Mouse (Mus musculus): ENCODE results near the gene Npepl1. TPM values are rescaled to one million over a fixed set of nuclear protein-coding genes. Genes with fewer than 3 reads are reported as not detected.

The Npepl1 gene
- total and polyA plus RNA-seq, 3 experiments, result 18.5 to 205 (median 81.5) TPM

GRCm38 (mm10) chr2:174123731-174124130 lies 13.6 kb downstream of the Npepl1 start:
- Histone ChIP-seq H3K4me3 (ENCODE audit: low read depth, low read length) (no peak overlapping the region), H3K9me3 (replicated peaks) (0 out of 2 replicates have a peak, but pooled peaks cover 3% of the 10 kb centered on the region), H3K36me3 (replicated peaks) (peaks cover 60% of the 10 kb centered on the region), H3K27me3 (ENCODE audit: insufficient read depth, low read length) (peaks cover 11% of the 10 kb centered on the region; the same call in 1 of the 2 replicates), H3K4me1 (ENCODE audit: insufficient read depth, low read depth, low read length) (no peaks in the 10 kb centered on the region)
- TF ChIP-seq CTCF (IDR thresholded peaks at IDR 0.05; ENCODE audit: low read depth, low read length) (no peak), GATA2 (IDR thresholded peaks at IDR 0.05; ENCODE audit: borderline replicate concordance, low read depth, low read length) (no peak), GATA1 (IDR thresholded peaks at IDR 0.05; ENCODE audit: borderline replicate concordance, low read length) (no peak), TAL1 (conservative IDR thresholded peaks at IDR 0.05; ENCODE audit: low read depth, low read length) (no peak), POLR2AphosphoS5 (IDR thresholded peaks at IDR 0.05; ENCODE audit: insufficient replicate concordance, low read depth, low read length) (no peak)
- DNase-seq (ENCODE audit: low spot score) (no peak), ATAC-seq (ENCODE audit: extremely low read depth, insufficient number of reproducible peaks, low FRiP score, poor library complexity, severe bottlenecking) (no peak)

GRCm38 (mm10) chr2:174126522-174127375 lies 16.6 kb downstream of the Npepl1 start:
- no peak for TF ChIP-seq POLR2AphosphoS5 (IDR thresholded peaks at IDR 0.05; ENCODE audit: insufficient replicate concordance, low read depth, low read length)
- TF ChIP-seq GATA2 (IDR thresholded peaks at IDR 0.05; ENCODE audit: borderline replicate concordance, low read depth, low read length), result no peak
- no peak for TF ChIP-seq TAL1 (conservative IDR thresholded peaks at IDR 0.05; ENCODE audit: low read depth, low read length)
- TF ChIP-seq CTCF (IDR thresholded peaks at IDR 0.05; ENCODE audit: low read depth, low read length), result no peak
- TF ChIP-seq GATA1 (IDR thresholded peaks at IDR 0.05; ENCODE audit: borderline replicate concordance, low read length), result no peak
- DNase-seq (ENCODE audit: low spot score), result no peak
- H3K27me3 ChIP-seq (ENCODE audit: insufficient read depth, low read length), result peaks cover 13% of the 10 kb centered on the region; the same call in 1 of the 2 replicates
- no peak for ATAC-seq (ENCODE audit: extremely low read depth, insufficient number of reproducible peaks, low FRiP score, poor library complexity, severe bottlenecking)
- peaks cover 30% of the 10 kb centered on the region for H3K36me3 ChIP-seq (replicated peaks)
- H3K4me3 ChIP-seq (ENCODE audit: low read depth, low read length), result no peak overlapping the region
- H3K4me1 ChIP-seq (ENCODE audit: insufficient read depth, low read depth, low read length), result no peaks in the 10 kb centered on the region
- 0 out of 2 replicates have a peak, but pooled peaks cover 3% of the 10 kb centered on the region for H3K9me3 ChIP-seq (replicated peaks)

- no peak for TF ChIP-seq GATA1 (IDR thresholded peaks at IDR 0.05; ENCODE audit: borderline replicate concordance, low read length)
- no peak for TF ChIP-seq POLR2AphosphoS5 (IDR thresholded peaks at IDR 0.05; ENCODE audit: insufficient replicate concordance, low read depth, low read length)
- no peak for TF ChIP-seq GATA2 (IDR thresholded peaks at IDR 0.05; ENCODE audit: borderline replicate concordance, low read depth, low read length)
- no peak for TF ChIP-seq CTCF (IDR thresholded peaks at IDR 0.05; ENCODE audit: low read depth, low read length)
- no peak for TF ChIP-seq TAL1 (conservative IDR thresholded peaks at IDR 0.05; ENCODE audit: low read depth, low read length)
- ATAC-seq (ENCODE audit: extremely low read depth, insufficient number of reproducible peaks, low FRiP score, poor library complexity, severe bottlenecking), result no peak
- Histone ChIP-seq H3K36me3 (replicated peaks) (peaks cover 24% of the 10 kb centered on the region), H3K9me3 (replicated peaks) (0 out of 2 replicates have a peak, but pooled peaks cover 3% of the 10 kb centered on the region), H3K27me3 (ENCODE audit: insufficient read depth, low read length) (peaks cover 13% of the 10 kb centered on the region; the same call in 1 of the 2 replicates), H3K4me3 (ENCODE audit: low read depth, low read length) (no peak overlapping the region), H3K4me1 (ENCODE audit: insufficient read depth, low read depth, low read length) (no peaks in the 10 kb centered on the region)
- no peak for DNase-seq (ENCODE audit: low spot score)
These were observed 17.2 kb downstream of the Npepl1 start for GRCm38 (mm10) chr2:174127376-174127713.

GRCm38 (mm10) chr2:174128926-174129325 lies 18.8 kb downstream of the Npepl1 start:
- DNase-seq (ENCODE audit: low spot score) (no peak), ATAC-seq (ENCODE audit: extremely low read depth, insufficient number of reproducible peaks, low FRiP score, poor library complexity, severe bottlenecking) (no peak)
- Histone ChIP-seq H3K9me3 (replicated peaks) (0 out of 2 replicates have a peak, but pooled peaks cover 3% of the 10 kb centered on the region), H3K36me3 (replicated peaks) (peaks cover 9% of the 10 kb centered on the region), H3K4me1 (ENCODE audit: insufficient read depth, low read depth, low read length) (no peaks in the 10 kb centered on the region), H3K4me3 (ENCODE audit: low read depth, low read length) (no peak overlapping the region), H3K27me3 (ENCODE audit: insufficient read depth, low read length) (peaks cover 13% of the 10 kb centered on the region; the same call in 1 of the 2 replicates)
- TF ChIP-seq GATA2 (IDR thresholded peaks at IDR 0.05; ENCODE audit: borderline replicate concordance, low read depth, low read length), result no peak
- no peak for TF ChIP-seq GATA1 (IDR thresholded peaks at IDR 0.05; ENCODE audit: borderline replicate concordance, low read length)
- TF ChIP-seq POLR2AphosphoS5 (IDR thresholded peaks at IDR 0.05; ENCODE audit: insufficient replicate concordance, low read depth, low read length), result no peak
- no peak for TF ChIP-seq CTCF (IDR thresholded peaks at IDR 0.05; ENCODE audit: low read depth, low read length)
- TF ChIP-seq TAL1 (conservative IDR thresholded peaks at IDR 0.05; ENCODE audit: low read depth, low read length), result no peak

- no peaks in the 10 kb centered on the region for H3K36me3 ChIP-seq (replicated peaks)
- no peaks in the 10 kb centered on the region for H3K9me3 ChIP-seq (replicated peaks)
- ATAC-seq (ENCODE audit: extremely low read depth, insufficient number of reproducible peaks, low FRiP score, poor library complexity, severe bottlenecking) (no peak), DNase-seq (ENCODE audit: low spot score) (no peak)
- no peak overlapping the region for H3K4me3 ChIP-seq (ENCODE audit: low read depth, low read length)
- no peaks in the 10 kb centered on the region for H3K4me1 ChIP-seq (ENCODE audit: insufficient read depth, low read depth, low read length)
- TF ChIP-seq CTCF (IDR thresholded peaks at IDR 0.05; ENCODE audit: low read depth, low read length) (no peak), POLR2AphosphoS5 (IDR thresholded peaks at IDR 0.05; ENCODE audit: insufficient replicate concordance, low read depth, low read length) (no peak), TAL1 (conservative IDR thresholded peaks at IDR 0.05; ENCODE audit: low read depth, low read length) (no peak), GATA1 (IDR thresholded peaks at IDR 0.05; ENCODE audit: borderline replicate concordance, low read length) (no peak), GATA2 (IDR thresholded peaks at IDR 0.05; ENCODE audit: borderline replicate concordance, low read depth, low read length) (no peak)
- H3K27me3 ChIP-seq (ENCODE audit: insufficient read depth, low read length), result peaks cover 13% of the 10 kb centered on the region; the same call in 1 of the 2 replicates
These were observed 20.4 kb downstream of the Npepl1 start for GRCm38 (mm10) chr2:174130468-174131097.
